Mouse (Mus musculus) olfactory bulb, adult 2 months (tissue): ENCODE measurements around the gene Vps33a.

Experiments
- CTCF ChIP-seq: fragments of 200-500 bp; IDR thresholded peaks from 2 replicates; pipeline ENCODE4 v1.5.1; 2012; ENCODE audit warnings: low read depth, mild to moderate bottlenecking, low read length, moderate library complexity; ENCODE audit not compliant: insufficient read depth
- POLR2A ChIP-seq: fragments of 200-500 bp; IDR thresholded peaks from 2 replicates; pipeline ENCODE4 v1.6.1; 2012; ENCODE audit warnings: mild to moderate bottlenecking, low read depth, low read length, moderate library complexity; ENCODE audit not compliant: insufficient read depth

DNA sequence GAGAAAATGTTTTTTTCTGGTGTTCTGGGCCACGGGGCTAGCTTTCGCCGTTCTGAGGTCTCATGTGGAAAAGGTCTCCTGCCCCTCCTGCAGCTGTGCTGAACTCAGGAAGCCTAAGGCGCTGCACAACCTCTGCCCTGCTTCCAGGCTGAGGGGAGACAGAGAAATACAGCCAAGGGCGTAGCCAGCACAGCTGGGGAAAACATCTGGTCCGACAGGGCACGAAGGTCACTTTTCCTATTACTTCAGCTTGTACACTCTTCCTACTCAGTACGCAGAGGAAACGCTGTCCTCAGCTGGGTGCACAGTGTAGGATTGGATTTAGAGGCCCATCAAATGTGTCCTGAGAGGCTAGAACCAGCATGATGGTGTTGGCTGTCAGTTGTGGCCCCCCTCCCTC lies 82.9 kb downstream of the Vps33a start:
- no peak for TF ChIP-seq CTCF
- no peak for TF ChIP-seq POLR2A
